Mouse (Mus musculus) neural tube, embryonic 13.5 days (tissue): ENCODE measurements at regions not wholly inside any gene's neighbourhood (a gene's known extent, or its start where the extent isn't known, plus 50 kb on each side); places are given as distances from the start of the nearest gene placed in this dataset.
A peak's percentile ranks its signal among the peaks of the same experiment; 100 is the strongest.

Experiments used
- ATAC-seq: fragments of 200-750 bp; cut with Nextera tagmentation; 2 replicates; pipeline ENCODE4 v1.8.0; 2017; ENCODE audit warnings: low read depth, mild to moderate bottlenecking, moderate TSS enrichment, moderate library complexity
- H3K27ac ChIP-seq: fragments of 300-500 bp; sonication (generic); replicated peaks from 2 replicates; pipeline ENCODE4 v1.5.1; 2015; ENCODE audit warnings: moderate library complexity, mild to moderate bottlenecking, inconsistent platforms
- H3K27me3 ChIP-seq: fragments of 300-500 bp; sonication (generic); 2 replicates; pipeline ENCODE4 v1.6.1; 2015; ENCODE audit warnings: mild to moderate bottlenecking, inconsistent platforms
- H3K36me3 ChIP-seq: fragments of 300-500 bp; sonication (generic); 2 replicates; pipeline ENCODE4 v1.6.1; 2015; ENCODE audit warnings: mild to moderate bottlenecking, inconsistent platforms
- H3K4me1 ChIP-seq: fragments of 300-500 bp; sonication (generic); replicated peaks from 2 replicates; pipeline ENCODE4 v1.6.1; 2015; ENCODE audit warnings: inconsistent platforms
- H3K4me2 ChIP-seq: fragments of 300-500 bp; sonication (generic); 2 replicates; pipeline ENCODE4 v1.6.1; 2015; ENCODE audit warnings: inconsistent platforms, mild to moderate bottlenecking, moderate library complexity
- H3K4me3 ChIP-seq: fragments of 300-500 bp; sonication (generic); 2 replicates; pipeline ENCODE4 v1.5.1; 2015; ENCODE audit warnings: mild to moderate bottlenecking, inconsistent platforms
- H3K9ac ChIP-seq: fragments of 300-500 bp; sonication (generic); 2 replicates; pipeline ENCODE4 v1.6.1; 2015; ENCODE audit warnings: moderate library complexity, mild to moderate bottlenecking, inconsistent platforms
- H3K9me3 ChIP-seq: fragments of 300-500 bp; sonication (generic); 2 replicates; pipeline ENCODE4 v1.6.1; 2016; ENCODE audit warnings: inconsistent platforms
- WGBS: fragments of 180-500 bp; shearing (Covaris S2); methylation state at CpG from one replicate; pipeline ENCODE4 v1.1.7; 2015; 5-methylcytosine and 5-hydroxymethylcytosine counted together

DNA sequence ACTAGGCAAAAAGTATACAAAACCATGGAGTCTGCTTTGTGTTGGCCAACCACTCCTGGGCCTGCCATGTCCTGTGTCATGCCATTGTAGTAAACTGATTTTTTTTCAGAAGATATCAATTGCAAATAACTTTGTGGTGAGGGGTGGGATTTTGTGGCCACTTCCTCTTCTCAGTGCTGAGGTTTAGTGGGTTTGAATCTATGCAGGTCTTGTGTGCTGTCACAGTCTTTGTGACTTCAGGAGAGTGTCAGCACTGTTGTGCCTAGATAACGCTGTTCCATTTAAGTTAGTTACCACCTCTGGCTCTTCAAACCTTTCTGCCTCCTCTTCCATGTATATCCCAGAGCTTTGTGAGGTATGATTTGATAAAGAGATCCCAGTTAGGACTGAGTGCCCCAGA lies 216.3 kb upstream of the Lcorl start:
- Histone ChIP-seq H3K36me3 (no peaks in the 10 kb centered on the region), H3K27me3 (no peaks in the 10 kb centered on the region), H3K9me3 (no peaks in the 10 kb centered on the region), H3K4me2 (no peak overlapping the region), H3K27ac (no peak overlapping the region), H3K4me3 (no peak overlapping the region), H3K9ac (no peak overlapping the region), H3K4me1 (no peaks in the 10 kb centered on the region)
- no peak for ATAC-seq
- 90% methylated on average over 1 of the region's 1 CpGs for WGBS

- Histone ChIP-seq H3K27ac (no peak overlapping the region), H3K36me3 (no peaks in the 10 kb centered on the region), H3K9me3 (no peaks in the 10 kb centered on the region), H3K4me3 (no peak overlapping the region), H3K27me3 (no peaks in the 10 kb centered on the region), H3K4me1 (no peaks in the 10 kb centered on the region), H3K4me2 (no peak overlapping the region), H3K9ac (no peak overlapping the region)
- no peak for ATAC-seq
- 67% methylated on average over 4 of the region's 4 CpGs for WGBS
Measured at GRCm38 (mm10) chr5:46073136-46073535, 215.7 kb upstream of the Lcorl start.

- Histone ChIP-seq H3K36me3 (no peaks in the 10 kb centered on the region), H3K27ac (no peak overlapping the region), H3K4me3 (no peak overlapping the region), H3K9me3 (no peaks in the 10 kb centered on the region), H3K27me3 (no peaks in the 10 kb centered on the region), H3K4me1 (no peaks in the 10 kb centered on the region), H3K9ac (no peak overlapping the region), H3K4me2 (no peak overlapping the region)
- no peak for ATAC-seq
- WGBS = 86% methylated on average over 3 of the region's 3 CpGs
Measured at GRCm38 (mm10) chr5:46059910-46060309, 202.5 kb upstream of the Lcorl start.

DNA sequence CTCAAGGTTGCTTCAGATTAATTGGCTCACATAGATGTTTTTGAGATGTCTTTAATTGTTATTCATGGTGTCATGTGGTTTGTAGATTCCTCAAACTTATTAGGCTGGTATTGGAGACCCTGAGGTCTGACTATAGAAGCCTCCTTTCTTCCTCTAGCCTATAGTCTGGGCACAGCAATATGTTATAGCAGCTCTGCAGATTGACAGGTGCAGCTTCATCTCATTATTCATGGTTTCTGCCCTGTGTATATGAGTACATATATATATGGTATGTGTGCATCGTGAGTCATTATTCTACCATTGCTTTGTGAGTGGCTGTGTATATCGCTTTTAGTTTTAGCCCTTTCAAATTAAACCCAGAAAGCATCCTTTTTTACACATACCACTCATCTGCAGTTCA lies 197.4 kb upstream of the Lcorl start:
- 91% methylated on average over 2 of the region's 2 CpGs for WGBS
- Histone ChIP-seq H3K4me1 (peaks cover 12% of the 10 kb centered on the region), H3K9ac (no peak overlapping the region), H3K9me3 (no peaks in the 10 kb centered on the region; the same call in 1 of the 2 replicates), H3K4me3 (no peak overlapping the region), H3K27ac (no peak overlapping the region), H3K36me3 (no peaks in the 10 kb centered on the region), H3K4me2 (no peak overlapping the region), H3K27me3 (no peaks in the 10 kb centered on the region)
- ATAC-seq = no peak

- H3K36me3 ChIP-seq = no peaks in the 10 kb centered on the region
- peak overlapping the region; percentile 70 for H3K27ac ChIP-seq
- ATAC-seq = peak; percentile 89
- H3K4me2 ChIP-seq = no peak overlapping the region
- H3K9ac ChIP-seq = no peak overlapping the region
- no peak overlapping the region for H3K4me3 ChIP-seq
- WGBS = 40% methylated on average over 6 of the region's 6 CpGs
- H3K9me3 ChIP-seq = no peaks in the 10 kb centered on the region
- no peaks in the 10 kb centered on the region for H3K27me3 ChIP-seq
- H3K4me1 ChIP-seq = peaks cover 12% of the 10 kb centered on the region; the same call in 1 of the 2 replicates
Measured at GRCm38 (mm10) chr5:46042684-46043348, 185.4 kb upstream of the Lcorl start.

DNA sequence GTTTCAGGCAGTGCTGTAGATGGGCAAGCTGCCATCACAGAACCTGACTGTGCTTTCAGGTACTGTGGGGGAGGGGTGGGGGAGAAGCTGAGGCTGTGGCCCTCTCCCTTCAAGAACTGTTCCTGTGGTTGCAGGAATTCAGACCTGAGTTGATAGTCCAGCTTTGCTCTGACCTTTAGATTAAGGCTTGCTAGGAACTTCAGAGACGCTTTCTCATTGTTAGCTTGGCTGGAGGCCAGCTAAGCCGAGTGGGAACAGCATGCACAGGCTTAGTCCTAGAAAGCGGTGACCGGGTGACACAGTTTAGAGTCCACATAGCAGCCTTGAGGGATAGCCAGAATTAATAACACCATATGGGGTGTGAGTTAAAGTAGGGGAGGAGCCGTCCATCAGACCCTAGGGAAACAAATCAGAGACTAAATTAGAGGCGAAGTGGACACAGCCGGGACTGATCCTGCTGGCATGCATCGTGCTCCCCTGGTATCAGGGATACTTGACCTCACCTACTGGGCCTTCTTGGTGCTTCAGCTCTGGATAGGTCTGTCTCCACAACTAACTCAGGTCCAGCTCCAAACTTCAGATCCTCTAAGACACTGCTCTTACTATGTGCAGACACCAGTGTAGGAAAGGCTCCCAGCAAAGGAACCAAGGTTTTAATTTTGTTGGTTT lies 175.7 kb upstream of the Lcorl start:
- H3K9me3 ChIP-seq = no peaks in the 10 kb centered on the region
- H3K27me3 ChIP-seq = no peaks in the 10 kb centered on the region
- H3K4me3 ChIP-seq = no peak overlapping the region
- WGBS = 50% methylated on average over 8 of the region's 8 CpGs
- no peak overlapping the region for H3K27ac ChIP-seq
- peaks cover 7% of the 10 kb centered on the region for H3K4me1 ChIP-seq
- H3K9ac ChIP-seq = no peak overlapping the region
- ATAC-seq = peak; percentile 47; the same call in 1 of the 2 replicates
- H3K4me2 ChIP-seq = no peak overlapping the region
- H3K36me3 ChIP-seq = no peaks in the 10 kb centered on the region

- Histone ChIP-seq H3K9ac (no peak overlapping the region), H3K27ac (no peak overlapping the region), H3K4me3 (no peak overlapping the region), H3K36me3 (no peaks in the 10 kb centered on the region), H3K4me1 (peaks cover 7% of the 10 kb centered on the region), H3K9me3 (no peaks in the 10 kb centered on the region), H3K27me3 (no peaks in the 10 kb centered on the region), H3K4me2 (no peak overlapping the region)
- ATAC-seq = no peak
- WGBS = 88% methylated on average over 2 of the region's 2 CpGs
Measured at GRCm38 (mm10) chr5:46032206-46032605, 174.8 kb upstream of the Lcorl start.

DNA sequence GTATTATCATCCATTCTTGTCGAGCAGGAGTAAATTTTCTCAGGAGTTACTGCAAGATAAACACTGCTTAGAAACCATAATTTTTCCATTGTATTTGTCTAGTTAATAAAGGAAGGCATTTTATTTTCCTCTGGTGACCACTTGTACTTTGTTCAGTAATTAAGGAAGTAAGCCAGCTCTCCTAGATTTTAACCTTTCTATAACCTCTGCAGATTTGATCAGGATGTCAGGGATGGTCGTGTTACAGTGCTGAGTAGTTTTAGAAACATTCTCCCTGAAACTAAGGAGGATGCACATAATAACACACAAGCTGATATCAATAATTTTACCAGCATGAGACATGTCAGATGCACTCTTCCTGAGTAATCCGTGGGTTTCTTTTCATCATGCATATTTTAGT lies 166.7 kb upstream of the Lcorl start:
- peak; percentile 60; the same call in 1 of the 2 replicates for ATAC-seq
- WGBS = 21% methylated on average over 3 of the region's 3 CpGs

GRCm38 (mm10) chr5:46023456-46023855 lies 166.0 kb upstream of the Lcorl start:
- no peaks in the 10 kb centered on the region for H3K27me3 ChIP-seq
- ATAC-seq = no peak
- H3K4me2 ChIP-seq = peak overlapping the region; percentile 31
- no peak overlapping the region for H3K4me3 ChIP-seq
- no peaks in the 10 kb centered on the region for H3K36me3 ChIP-seq
- no peak overlapping the region for H3K9ac ChIP-seq
- H3K27ac ChIP-seq = 0 out of 2 replicates have a peak overlapping the region, but pooled peaks have one; percentile 42
- 42% methylated on average over 6 of the region's 6 CpGs for WGBS
- H3K4me1 ChIP-seq = peaks cover 22% of the 10 kb centered on the region
- no peaks in the 10 kb centered on the region for H3K9me3 ChIP-seq

More for the DNA sequence above, 166.7 kb upstream of the Lcorl start:
- Histone ChIP-seq H3K4me3 (no peak overlapping the region), H3K9me3 (no peaks in the 10 kb centered on the region), H3K4me1 (peaks cover 22% of the 10 kb centered on the region), H3K27me3 (no peaks in the 10 kb centered on the region), H3K36me3 (no peaks in the 10 kb centered on the region), H3K27ac (0 out of 2 replicates have a peak overlapping the region, but pooled peaks have one; percentile 6), H3K9ac (no peak overlapping the region), H3K4me2 (no peak overlapping the region)

GRCm38 (mm10) chr5:46022047-46022422 lies 164.6 kb upstream of the Lcorl start:
- Histone ChIP-seq H3K36me3 (no peaks in the 10 kb centered on the region), H3K4me2 (no peak overlapping the region), H3K4me1 (peaks cover 22% of the 10 kb centered on the region), H3K27me3 (no peaks in the 10 kb centered on the region), H3K9ac (no peak overlapping the region), H3K9me3 (no peaks in the 10 kb centered on the region), H3K4me3 (no peak overlapping the region), H3K27ac (no peak overlapping the region)
- ATAC-seq = peak; percentile 52
- WGBS = 42% methylated on average over 7 of the region's 7 CpGs

- Histone ChIP-seq H3K4me1 (peaks cover 22% of the 10 kb centered on the region), H3K9ac (no peak overlapping the region), H3K27me3 (no peaks in the 10 kb centered on the region), H3K27ac (no peak overlapping the region), H3K9me3 (no peaks in the 10 kb centered on the region), H3K4me3 (no peak overlapping the region), H3K36me3 (no peaks in the 10 kb centered on the region), H3K4me2 (no peak overlapping the region)
- 67% methylated on average over 2 of the region's 2 CpGs for WGBS
- no peak for ATAC-seq
Measured at GRCm38 (mm10) chr5:46021398-46022046, 164.1 kb upstream of the Lcorl start.

GRCm38 (mm10) chr5:46020175-46020574 lies 162.8 kb upstream of the Lcorl start:
- H3K9me3 ChIP-seq = no peaks in the 10 kb centered on the region
- no peak for ATAC-seq
- H3K27me3 ChIP-seq = no peaks in the 10 kb centered on the region
- no peak overlapping the region for H3K4me3 ChIP-seq
- H3K27ac ChIP-seq = no peak overlapping the region
- H3K9ac ChIP-seq = no peak overlapping the region
- H3K36me3 ChIP-seq = no peaks in the 10 kb centered on the region
- no peak overlapping the region for H3K4me2 ChIP-seq
- peaks cover 22% of the 10 kb centered on the region for H3K4me1 ChIP-seq
- WGBS = 72% methylated on average over 4 of the region's 4 CpGs
